Mouse (Mus musculus): ENCODE results near the gene Prkar2b. TPM values are rescaled to one million over a fixed set of nuclear protein-coding genes. Genes with fewer than 3 reads are reported as not detected.

Gene Prkar2b
- polyA plus RNA-seq, 1 experiment from 2014 or later = 30.4 TPM

GRCm38 (mm10) chr12:31925343-31925742, 135.8 kb downstream of the Prkar2b start:
- 80% methylated on average over 6 of the region's 6 CpGs for WGBS
- ATAC-seq (ENCODE audit: insufficient number of reproducible peaks, low FRiP score, low TSS enrichment, low read depth) = no peak
- Histone ChIP-seq H3K27ac (replicated peaks; ENCODE audit: low read depth, low read length) (no peak overlapping the region), H3K9ac (ENCODE audit: low read length) (no peak overlapping the region), H3K4me3 (ENCODE audit: low read depth, low read length) (no peak overlapping the region), H3K9me3 (ENCODE audit: control insufficient read depth, low read length) (no peaks in the 10 kb centered on the region), H3K4me2 (ENCODE audit: low read depth, severe bottlenecking) (no peak overlapping the region), H3K27me3 (ENCODE audit: control insufficient read depth, insufficient read depth, low read length) (no peaks in the 10 kb centered on the region), H3K4me1 (ENCODE audit: control insufficient read depth, insufficient read depth, low read length) (no peaks in the 10 kb centered on the region), H3K36me3 (ENCODE audit: control insufficient read depth, insufficient read depth, low read length) (peaks cover 2% of the 10 kb centered on the region; the same call in 1 of the 2 replicates)
- no peak for DNase-seq (ENCODE audit: low spot score)

DNA sequence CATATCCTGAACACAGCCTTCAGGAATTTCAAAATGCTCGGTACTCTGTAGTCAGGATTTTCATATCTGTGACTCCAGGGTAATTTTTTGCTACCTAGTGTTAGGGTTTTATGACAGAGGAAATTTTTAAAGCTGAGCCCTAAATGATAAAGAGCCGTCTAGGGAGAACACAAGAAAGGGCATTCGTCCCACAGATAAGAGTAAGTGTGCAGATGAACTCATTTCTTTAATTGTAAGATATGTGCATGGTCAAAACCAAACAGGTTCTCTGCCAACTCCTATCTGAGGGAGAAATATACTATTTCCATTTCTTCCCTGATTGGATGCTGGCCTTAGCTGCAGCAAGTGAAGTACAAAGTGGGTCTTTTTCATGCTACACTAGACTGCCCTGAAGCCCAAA, 137.0 kb downstream of the Prkar2b start:
- Histone ChIP-seq H3K27me3 (ENCODE audit: control insufficient read depth, insufficient read depth, low read length) (no peaks in the 10 kb centered on the region), H3K36me3 (ENCODE audit: control insufficient read depth, insufficient read depth, low read length) (peaks cover 2% of the 10 kb centered on the region; the same call in 1 of the 2 replicates), H3K9ac (ENCODE audit: low read length) (no peak overlapping the region), H3K4me3 (ENCODE audit: low read depth, low read length) (no peak overlapping the region), H3K4me1 (ENCODE audit: control insufficient read depth, insufficient read depth, low read length) (no peaks in the 10 kb centered on the region), H3K9me3 (ENCODE audit: control insufficient read depth, low read length) (no peaks in the 10 kb centered on the region), H3K27ac (replicated peaks; ENCODE audit: low read depth, low read length) (no peak overlapping the region), H3K4me2 (ENCODE audit: low read depth, severe bottlenecking) (no peak overlapping the region)
- WGBS = 96% methylated on average over 3 of the region's 3 CpGs
- DNase-seq (ENCODE audit: low spot score) (no peak), ATAC-seq (ENCODE audit: insufficient number of reproducible peaks, low FRiP score, low TSS enrichment, low read depth) (no peak)

- H3K9ac ChIP-seq (ENCODE audit: low read length) = no peak overlapping the region
- no peaks in the 10 kb centered on the region for H3K9me3 ChIP-seq (ENCODE audit: control insufficient read depth, low read length)
- ATAC-seq (ENCODE audit: insufficient number of reproducible peaks, low FRiP score, low TSS enrichment, low read depth) (no peak), DNase-seq (ENCODE audit: low spot score) (no peak)
- 87% methylated on average over 18 of the region's 18 CpGs for WGBS
- H3K4me2 ChIP-seq (ENCODE audit: low read depth, severe bottlenecking) = no peak overlapping the region
- no peaks in the 10 kb centered on the region for H3K27me3 ChIP-seq (ENCODE audit: control insufficient read depth, insufficient read depth, low read length)
- no peaks in the 10 kb centered on the region for H3K4me1 ChIP-seq (ENCODE audit: control insufficient read depth, insufficient read depth, low read length)
- no peak overlapping the region for H3K27ac ChIP-seq (replicated peaks; ENCODE audit: low read depth, low read length)
- peaks cover 2% of the 10 kb centered on the region; the same call in 1 of the 2 replicates for H3K36me3 ChIP-seq (ENCODE audit: control insufficient read depth, insufficient read depth, low read length)
- H3K4me3 ChIP-seq (ENCODE audit: low read depth, low read length) = no peak overlapping the region
Observed at GRCm38 (mm10) chr12:31920464-31921405, 140.4 kb downstream of the Prkar2b start.

DNA sequence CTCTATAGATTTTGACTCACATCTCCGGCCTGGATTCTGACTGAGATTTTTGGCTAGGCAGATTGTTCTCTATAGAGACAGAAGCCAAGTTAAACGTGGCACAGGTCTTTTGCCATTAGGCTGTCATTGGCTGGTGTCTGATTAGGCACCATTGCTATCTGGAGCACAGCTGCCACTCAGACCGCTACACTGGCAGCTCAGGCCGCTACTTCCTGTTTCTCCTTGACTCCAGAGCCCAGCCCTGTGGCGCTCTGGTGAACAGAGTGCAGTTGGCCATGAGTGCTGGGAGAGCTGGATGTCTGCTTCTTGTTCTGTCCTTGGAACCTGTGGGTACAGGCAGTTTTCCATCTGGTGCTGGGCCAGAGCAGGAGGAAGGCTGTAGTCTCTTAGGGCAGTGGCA, 143.9 kb downstream of the Prkar2b start:
- H3K9me3 ChIP-seq (ENCODE audit: control insufficient read depth, low read length) = no peaks in the 10 kb centered on the region
- whole genome bisulfite sequencing = 88% methylated on average over 5 of the region's 5 CpGs
- ATAC-seq (ENCODE audit: insufficient number of reproducible peaks, low FRiP score, low TSS enrichment, low read depth) = no peak
- no peak overlapping the region for H3K27ac ChIP-seq (replicated peaks; ENCODE audit: low read depth, low read length)
- no peak overlapping the region for H3K4me3 ChIP-seq (ENCODE audit: low read depth, low read length)
- peaks cover 2% of the 10 kb centered on the region; the same call in 1 of the 2 replicates for H3K36me3 ChIP-seq (ENCODE audit: control insufficient read depth, insufficient read depth, low read length)
- H3K4me1 ChIP-seq (ENCODE audit: control insufficient read depth, insufficient read depth, low read length) = no peaks in the 10 kb centered on the region
- H3K27me3 ChIP-seq (ENCODE audit: control insufficient read depth, insufficient read depth, low read length) = no peaks in the 10 kb centered on the region
- no peak overlapping the region for H3K4me2 ChIP-seq (ENCODE audit: low read depth, severe bottlenecking)
- H3K9ac ChIP-seq (ENCODE audit: low read length) = no peak overlapping the region
- no peak for DNase-seq (ENCODE audit: low spot score)

- Histone ChIP-seq H3K36me3 (ENCODE audit: control insufficient read depth, insufficient read depth, low read length) (peaks cover 2% of the 10 kb centered on the region; the same call in 1 of the 2 replicates), H3K9me3 (ENCODE audit: control insufficient read depth, low read length) (no peaks in the 10 kb centered on the region), H3K4me1 (ENCODE audit: control insufficient read depth, insufficient read depth, low read length) (no peaks in the 10 kb centered on the region), H3K4me3 (ENCODE audit: low read depth, low read length) (no peak overlapping the region), H3K27me3 (ENCODE audit: control insufficient read depth, insufficient read depth, low read length) (no peaks in the 10 kb centered on the region), H3K27ac (replicated peaks; ENCODE audit: low read depth, low read length) (no peak overlapping the region), H3K4me2 (ENCODE audit: low read depth, severe bottlenecking) (no peak overlapping the region), H3K9ac (ENCODE audit: low read length) (no peak overlapping the region)
- DNase-seq (ENCODE audit: low spot score) (no peak), ATAC-seq (ENCODE audit: insufficient number of reproducible peaks, low FRiP score, low TSS enrichment, low read depth) (no peak)
- 93% methylated on average over 5 of the region's 5 CpGs for WGBS
Observed at GRCm38 (mm10) chr12:31916691-31917090, 144.4 kb downstream of the Prkar2b start.

DNA sequence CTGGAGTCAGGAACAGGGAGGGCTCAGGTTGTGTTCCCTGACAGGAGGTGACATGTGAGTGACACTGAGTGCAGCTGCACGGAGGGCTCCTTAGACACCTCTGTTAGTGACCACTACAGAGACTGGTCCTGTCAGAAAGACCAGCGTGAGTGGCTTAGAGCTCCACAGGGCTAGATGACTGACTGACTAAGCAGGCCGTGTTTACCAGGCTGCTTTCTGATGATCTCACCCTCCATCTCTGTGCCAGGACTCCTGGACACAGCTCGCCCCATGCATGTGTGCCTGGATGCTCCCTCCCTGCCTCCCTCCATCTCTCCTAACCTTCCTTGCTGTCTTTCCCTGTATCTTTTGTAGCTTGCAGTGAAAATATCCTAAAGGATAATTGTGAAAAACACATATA, 147.5 kb downstream of the Prkar2b start:
- Histone ChIP-seq H3K36me3 (ENCODE audit: control insufficient read depth, insufficient read depth, low read length) (no peaks in the 10 kb centered on the region; the same call in 1 of the 2 replicates), H3K4me1 (ENCODE audit: control insufficient read depth, insufficient read depth, low read length) (no peaks in the 10 kb centered on the region), H3K27ac (replicated peaks; ENCODE audit: low read depth, low read length) (no peak overlapping the region), H3K27me3 (ENCODE audit: control insufficient read depth, insufficient read depth, low read length) (no peaks in the 10 kb centered on the region), H3K4me3 (ENCODE audit: low read depth, low read length) (no peak overlapping the region), H3K9me3 (ENCODE audit: control insufficient read depth, low read length) (no peaks in the 10 kb centered on the region), H3K9ac (ENCODE audit: low read length) (no peak overlapping the region), H3K4me2 (ENCODE audit: low read depth, severe bottlenecking) (no peak overlapping the region)
- ATAC-seq (ENCODE audit: insufficient number of reproducible peaks, low FRiP score, low TSS enrichment, low read depth) (no peak), DNase-seq (ENCODE audit: low spot score) (no peak)
- WGBS = 76% methylated on average over 4 of the region's 4 CpGs

DNA sequence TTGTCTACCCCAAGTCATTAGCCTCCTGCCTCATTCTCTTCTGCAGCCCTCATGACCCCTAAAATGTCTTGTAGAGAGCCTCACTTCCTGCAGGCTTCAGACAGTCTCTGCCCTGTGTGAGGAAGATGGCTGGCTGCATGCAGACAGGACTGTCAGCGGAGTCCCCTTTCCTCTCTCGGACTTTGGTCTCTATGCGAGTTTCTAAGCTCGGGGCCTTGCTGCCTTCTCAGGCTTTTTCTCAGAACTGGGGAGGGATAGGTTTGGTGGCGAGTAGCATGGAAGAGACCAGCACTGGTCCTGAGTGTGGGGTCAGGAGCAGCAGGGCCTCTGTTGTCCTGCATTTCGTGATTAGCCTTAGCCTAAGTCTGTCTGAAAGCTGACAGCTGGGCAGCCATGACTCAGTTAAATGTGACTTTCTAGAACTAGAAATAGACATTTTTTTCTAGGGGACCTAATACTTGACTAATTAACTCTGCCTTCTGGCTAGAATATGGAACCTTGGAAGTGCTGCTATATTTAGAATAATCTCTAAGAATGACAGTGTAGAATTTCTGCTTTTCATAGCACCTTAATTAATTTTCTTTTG, 148.0 kb downstream of the Prkar2b start:
- WGBS = 75% methylated on average over 6 of the region's 6 CpGs
- no peak for DNase-seq (ENCODE audit: low spot score)
- Histone ChIP-seq H3K9me3 (ENCODE audit: control insufficient read depth, low read length) (no peaks in the 10 kb centered on the region), H3K4me2 (ENCODE audit: low read depth, severe bottlenecking) (no peak overlapping the region), H3K9ac (ENCODE audit: low read length) (no peak overlapping the region), H3K36me3 (ENCODE audit: control insufficient read depth, insufficient read depth, low read length) (no peaks in the 10 kb centered on the region; the same call in 1 of the 2 replicates), H3K27me3 (ENCODE audit: control insufficient read depth, insufficient read depth, low read length) (no peaks in the 10 kb centered on the region), H3K4me3 (ENCODE audit: low read depth, low read length) (no peak overlapping the region), H3K4me1 (ENCODE audit: control insufficient read depth, insufficient read depth, low read length) (no peaks in the 10 kb centered on the region), H3K27ac (replicated peaks; ENCODE audit: low read depth, low read length) (no peak overlapping the region)
- ATAC-seq (ENCODE audit: insufficient number of reproducible peaks, low FRiP score, low TSS enrichment, low read depth) = no peak
